Mouse (Mus musculus) testis, adult 2 months (tissue): ENCODE measurements around the gene Uba5. TPM values are rescaled to one million over a fixed set of nuclear protein-coding genes. Genes with fewer than 3 reads are reported as not detected.

Source experiments
- H3K27ac ChIP-seq: fragments of 200-500 bp; 2 replicates; pipeline ENCODE4 v1.5.1; 2012; ENCODE audit warnings: low read depth, low read length; ENCODE audit not compliant: control insufficient read depth, insufficient read depth
- H3K27me3 ChIP-seq: fragments of 200-500 bp; 2 replicates; pipeline ENCODE4 v1.6.1; 2012; ENCODE audit warnings: mild to moderate bottlenecking, low read length, moderate library complexity; ENCODE audit not compliant: control insufficient read depth, insufficient read depth
- H3K36me3 ChIP-seq: fragments of 200-500 bp; 2 replicates; pipeline ENCODE4 v1.6.1; 2012; ENCODE audit warnings: mild to moderate bottlenecking, low read length; ENCODE audit not compliant: control insufficient read depth, insufficient read depth
- H3K4me1 ChIP-seq: fragments of 200-500 bp; 2 replicates; pipeline ENCODE4 v1.6.1; 2012; ENCODE audit warnings: low read length; ENCODE audit not compliant: control insufficient read depth, insufficient read depth
- H3K4me3 ChIP-seq: fragments of 200-500 bp; 2 replicates; pipeline ENCODE4 v1.5.1; 2012; ENCODE audit warnings: low read depth, mild to moderate bottlenecking, low read length, moderate library complexity, mixed read lengths; ENCODE audit not compliant: control insufficient read depth
- CTCF ChIP-seq: fragments of 200-500 bp; IDR thresholded peaks from 2 replicates; pipeline ENCODE4 v1.5.1; 2012; ENCODE audit warnings: low read depth, mild to moderate bottlenecking, inconsistent platforms, low read length, moderate library complexity; ENCODE audit not compliant: control insufficient read depth, insufficient read depth, insufficient replicate concordance
- POLR2A ChIP-seq: fragments of 200-500 bp; IDR thresholded peaks from 2 replicates; pipeline ENCODE4 v1.6.1; 2012; ENCODE audit warnings: low read depth, mild to moderate bottlenecking, inconsistent platforms, low read length, moderate library complexity; ENCODE audit not compliant: control insufficient read depth
- polyA plus RNA-seq: library from polyadenylated mRNA; depleted of rRNA; stranded (reverse); fragments of >200 nt; gene quantifications from 2 replicates; pipeline ENCODE4 v1.2.3, GENCODE M21; 2012

The Uba5 gene
- polyA plus RNA-seq, 1 experiment: 8.4 TPM

GRCm38 (mm10) chr9:104080038-104080437 lies 17.1 kb upstream of the Uba5 start:
- H3K27ac ChIP-seq: no peak overlapping the region
- no peak overlapping the region for H3K4me3 ChIP-seq
- no peaks in the 10 kb centered on the region for H3K27me3 ChIP-seq
- TF ChIP-seq POLR2A (no peak), CTCF (no peak)
- H3K36me3 ChIP-seq: peaks cover 7% of the 10 kb centered on the region
- H3K4me1 ChIP-seq: no peaks in the 10 kb centered on the region

GRCm38 (mm10) chr9:104079379-104079778 lies 16.4 kb upstream of the Uba5 start:
- no peaks in the 10 kb centered on the region for H3K4me1 ChIP-seq
- peak; percentile 49; the same call in 1 of the 2 replicates for TF ChIP-seq CTCF
- no peak for TF ChIP-seq POLR2A
- H3K27me3 ChIP-seq: no peaks in the 10 kb centered on the region
- no peak overlapping the region for H3K27ac ChIP-seq
- H3K4me3 ChIP-seq: no peak overlapping the region
- peaks cover 7% of the 10 kb centered on the region for H3K36me3 ChIP-seq

GRCm38 (mm10) chr9:104078780-104079179 lies 15.8 kb upstream of the Uba5 start:
- Histone ChIP-seq H3K27me3 (no peaks in the 10 kb centered on the region), H3K4me1 (no peaks in the 10 kb centered on the region), H3K36me3 (peaks cover 4% of the 10 kb centered on the region; the same call in 1 of the 2 replicates), H3K27ac (no peak overlapping the region), H3K4me3 (no peak overlapping the region)
- no peak for TF ChIP-seq CTCF
- TF ChIP-seq POLR2A: no peak

GRCm38 (mm10) chr9:104075808-104076207 lies 12.9 kb upstream of the Uba5 start:
- no peaks in the 10 kb centered on the region for H3K4me1 ChIP-seq
- H3K36me3 ChIP-seq: peaks cover 1% of the 10 kb centered on the region; the same call in 1 of the 2 replicates
- TF ChIP-seq CTCF (no peak), POLR2A (no peak)
- H3K27ac ChIP-seq: no peak overlapping the region
- no peak overlapping the region for H3K4me3 ChIP-seq
- no peaks in the 10 kb centered on the region for H3K27me3 ChIP-seq

GRCm38 (mm10) chr9:104070863-104071604 lies 8.1 kb upstream of the Uba5 start:
- no peak for TF ChIP-seq POLR2A
- no peak for TF ChIP-seq CTCF
- Histone ChIP-seq H3K27me3 (no peaks in the 10 kb centered on the region), H3K4me3 (no peak overlapping the region), H3K27ac (no peak overlapping the region), H3K4me1 (no peaks in the 10 kb centered on the region), H3K36me3 (no peaks in the 10 kb centered on the region)

GRCm38 (mm10) chr9:104070241-104070640 lies 7.3 kb upstream of the Uba5 start:
- TF ChIP-seq POLR2A (no peak), CTCF (no peak)
- no peak overlapping the region for H3K4me3 ChIP-seq
- H3K4me1 ChIP-seq: no peaks in the 10 kb centered on the region
- no peaks in the 10 kb centered on the region for H3K36me3 ChIP-seq
- H3K27me3 ChIP-seq: no peaks in the 10 kb centered on the region
- no peak overlapping the region for H3K27ac ChIP-seq

- no peak overlapping the region for H3K27ac ChIP-seq
Observed at GRCm38 (mm10) chr9:104064571-104064970, 1.6 kb upstream of the Uba5 start.

GRCm38 (mm10) chr9:104063244-104063961 lies 469 bp upstream of the Uba5 start, which contains the start of gene Acad11:
Gene Acad11 (plus strand): TSS chr9:104063377.
- peak within 1 kb of the TSS; percentile 93 for H3K4me3 ChIP-seq
- peaks cover 5% of the 10 kb centered on the region for H3K4me1 ChIP-seq
- TF ChIP-seq POLR2A (0 out of 2 replicates have a peak, but pooled peaks have one; percentile 3), CTCF (no peak)
- peak within 1 kb of the TSS; percentile 81 for H3K27ac ChIP-seq
- no peaks in the 10 kb centered on the region for H3K36me3 ChIP-seq
- H3K27me3 ChIP-seq: no peaks in the 10 kb centered on the region

More at GRCm38 (mm10) chr9:104064571-104064970, 1.6 kb upstream of the Uba5 start:
- no peak overlapping the region for H3K4me3 ChIP-seq
- no peaks in the 10 kb centered on the region for H3K27me3 ChIP-seq
- no peaks in the 10 kb centered on the region for H3K36me3 ChIP-seq
- H3K4me1 ChIP-seq: peaks cover 5% of the 10 kb centered on the region
- TF ChIP-seq CTCF (no peak), POLR2A (no peak)
